Mouse (Mus musculus) testis, adult 2 months (tissue): Measurements from ENCODE around the gene Rictor. TPM values are rescaled to one million over a fixed set of nuclear protein-coding genes. Genes with fewer than 3 reads are reported as not detected.

Experiments used
- H3K27ac ChIP-seq: fragments of 200-500 bp; 2 replicates; pipeline ENCODE4 v1.5.1; 2012; ENCODE audit warnings: low read depth, low read length; ENCODE audit not compliant: control insufficient read depth, insufficient read depth
- H3K27me3 ChIP-seq: fragments of 200-500 bp; 2 replicates; pipeline ENCODE4 v1.6.1; 2012; ENCODE audit warnings: mild to moderate bottlenecking, low read length, moderate library complexity; ENCODE audit not compliant: control insufficient read depth, insufficient read depth
- H3K36me3 ChIP-seq: fragments of 200-500 bp; 2 replicates; pipeline ENCODE4 v1.6.1; 2012; ENCODE audit warnings: mild to moderate bottlenecking, low read length; ENCODE audit not compliant: control insufficient read depth, insufficient read depth
- H3K4me1 ChIP-seq: fragments of 200-500 bp; 2 replicates; pipeline ENCODE4 v1.6.1; 2012; ENCODE audit warnings: low read length; ENCODE audit not compliant: control insufficient read depth, insufficient read depth
- H3K4me3 ChIP-seq: fragments of 200-500 bp; 2 replicates; pipeline ENCODE4 v1.5.1; 2012; ENCODE audit warnings: low read depth, mild to moderate bottlenecking, low read length, moderate library complexity, mixed read lengths; ENCODE audit not compliant: control insufficient read depth
- CTCF ChIP-seq: fragments of 200-500 bp; IDR thresholded peaks from 2 replicates; pipeline ENCODE4 v1.5.1; 2012; ENCODE audit warnings: low read depth, mild to moderate bottlenecking, inconsistent platforms, low read length, moderate library complexity; ENCODE audit not compliant: control insufficient read depth, insufficient read depth, insufficient replicate concordance
- POLR2A ChIP-seq: fragments of 200-500 bp; IDR thresholded peaks from 2 replicates; pipeline ENCODE4 v1.6.1; 2012; ENCODE audit warnings: low read depth, mild to moderate bottlenecking, inconsistent platforms, low read length, moderate library complexity; ENCODE audit not compliant: control insufficient read depth
- polyA plus RNA-seq: library from polyadenylated mRNA; depleted of rRNA; stranded (reverse); fragments of >200 nt; gene quantifications from 2 replicates; pipeline ENCODE4 v1.2.3, GENCODE M21; 2012

The Rictor gene
- polyA plus RNA-seq, 1 experiment, result 5.4 TPM

- no peak overlapping the region for H3K27ac ChIP-seq
- no peaks in the 10 kb centered on the region for H3K36me3 ChIP-seq
- H3K27me3 ChIP-seq, result no peaks in the 10 kb centered on the region
- no peak overlapping the region for H3K4me3 ChIP-seq
- TF ChIP-seq POLR2A (no peak), CTCF (no peak)
- H3K4me1 ChIP-seq, result peaks cover 4% of the 10 kb centered on the region
Measured at GRCm38 (mm10) chr15:6715237-6715636, 7.1 kb downstream of the Rictor start.

- H3K4me3 ChIP-seq, result no peak overlapping the region
- no peaks in the 10 kb centered on the region for H3K4me1 ChIP-seq
- TF ChIP-seq CTCF (no peak), POLR2A (no peak)
- no peak overlapping the region for H3K27ac ChIP-seq
- H3K27me3 ChIP-seq, result no peaks in the 10 kb centered on the region
- H3K36me3 ChIP-seq, result no peaks in the 10 kb centered on the region
Measured at GRCm38 (mm10) chr15:6721385-6721784, 13.2 kb downstream of the Rictor start.

GRCm38 (mm10) chr15:6721802-6722201 lies 13.6 kb downstream of the Rictor start:
- TF ChIP-seq POLR2A (no peak), CTCF (no peak)

DNA sequence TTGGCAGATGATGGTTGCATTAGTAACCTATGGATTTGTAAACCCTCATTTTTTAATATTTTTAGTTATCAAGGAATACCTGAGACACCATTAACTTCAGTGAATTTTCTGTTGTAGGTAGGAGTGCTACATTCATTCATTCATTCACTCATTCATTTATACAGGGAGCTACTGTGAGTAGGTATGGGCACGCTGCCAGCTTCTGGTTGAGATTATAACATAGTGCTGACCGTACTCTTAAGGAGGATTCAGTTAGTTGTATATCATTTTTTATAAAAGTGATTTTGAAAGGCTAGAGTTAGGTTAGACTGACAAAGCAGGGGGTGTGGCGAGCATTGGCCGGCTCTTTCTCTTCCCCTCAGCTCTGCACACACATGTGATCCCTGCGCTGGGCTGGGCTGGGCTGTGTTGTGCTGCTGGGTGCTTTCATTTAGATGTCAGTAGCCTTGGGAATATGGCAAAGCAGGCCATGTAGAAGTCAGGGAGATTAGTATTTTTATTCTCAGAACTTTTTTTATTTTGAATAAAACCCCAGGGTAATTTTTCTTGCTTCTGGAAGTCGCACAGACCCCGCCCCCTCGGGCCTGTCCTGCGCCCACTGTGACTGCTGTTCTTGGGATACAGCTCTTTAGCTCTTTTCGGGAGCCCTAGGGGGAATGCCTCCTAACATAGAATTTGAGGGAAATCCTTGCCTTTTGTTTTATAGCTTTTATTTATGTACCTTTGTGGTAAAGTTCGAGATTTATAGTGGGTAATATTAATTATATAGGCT lies 14.4 kb downstream of the Rictor start:
- no peaks in the 10 kb centered on the region for H3K4me1 ChIP-seq
- H3K27ac ChIP-seq, result no peak overlapping the region
- no peak overlapping the region for H3K4me3 ChIP-seq
- no peaks in the 10 kb centered on the region for H3K27me3 ChIP-seq
- no peaks in the 10 kb centered on the region for H3K36me3 ChIP-seq
- TF ChIP-seq POLR2A, result no peak
- TF ChIP-seq CTCF, result no peak

More at GRCm38 (mm10) chr15:6721802-6722201, 13.6 kb downstream of the Rictor start:
- Histone ChIP-seq H3K36me3 (no peaks in the 10 kb centered on the region), H3K4me3 (no peak overlapping the region), H3K27ac (no peak overlapping the region), H3K27me3 (no peaks in the 10 kb centered on the region), H3K4me1 (no peaks in the 10 kb centered on the region)

GRCm38 (mm10) chr15:6723338-6723737 lies 15.2 kb downstream of the Rictor start:
- Histone ChIP-seq H3K4me3 (no peak overlapping the region), H3K27ac (no peak overlapping the region), H3K4me1 (no peaks in the 10 kb centered on the region), H3K36me3 (no peaks in the 10 kb centered on the region), H3K27me3 (no peaks in the 10 kb centered on the region)
- TF ChIP-seq POLR2A (no peak), CTCF (no peak)

- TF ChIP-seq CTCF (no peak), POLR2A (no peak)
- Histone ChIP-seq H3K27me3 (no peaks in the 10 kb centered on the region), H3K36me3 (no peaks in the 10 kb centered on the region), H3K27ac (no peak overlapping the region), H3K4me1 (no peaks in the 10 kb centered on the region), H3K4me3 (no peak overlapping the region)
Measured at GRCm38 (mm10) chr15:6724442-6724841, 16.3 kb downstream of the Rictor start.

GRCm38 (mm10) chr15:6726130-6726808 lies 18.1 kb downstream of the Rictor start:
- H3K27me3 ChIP-seq, result no peaks in the 10 kb centered on the region
- no peaks in the 10 kb centered on the region for H3K4me1 ChIP-seq
- no peak overlapping the region for H3K27ac ChIP-seq
- H3K36me3 ChIP-seq, result no peaks in the 10 kb centered on the region
- TF ChIP-seq POLR2A (no peak), CTCF (no peak)
- no peak overlapping the region for H3K4me3 ChIP-seq
